Mouse (Mus musculus): ENCODE results near the gene Nos1. TPM values are rescaled to one million over a fixed set of nuclear protein-coding genes. Genes with fewer than 3 reads are reported as not detected.

Gene Nos1
- polyA plus RNA-seq, 1 experiment from 2014 or later, result 0.60 TPM

DNA sequence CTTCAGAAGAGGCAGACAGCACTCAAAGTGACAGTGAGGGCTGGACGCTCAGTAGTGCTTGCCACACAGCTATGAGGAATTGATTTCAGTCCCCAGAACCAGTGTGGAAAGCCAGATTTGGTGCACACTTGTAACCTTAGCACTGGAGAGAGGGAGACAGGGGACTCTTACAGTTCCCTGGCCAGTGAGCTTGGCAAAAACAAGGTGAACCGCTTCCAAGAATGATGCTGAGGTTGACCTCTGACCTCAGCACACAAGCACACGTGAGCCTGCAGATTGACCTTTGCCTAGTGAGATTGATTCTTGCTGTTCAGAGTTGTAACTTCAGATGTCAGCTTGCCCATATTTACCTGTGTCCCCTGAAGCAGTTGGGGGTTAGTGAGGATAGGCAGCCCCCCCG, 205.5 kb downstream of the Nos1 start:
- Histone ChIP-seq H3K4me3 (replicated peaks) (no peak overlapping the region), H3K9me3 (replicated peaks) (no peaks in the 10 kb centered on the region), H3K9ac (no peak overlapping the region), H3K27ac (replicated peaks) (no peak overlapping the region), H3K27me3 (no peaks in the 10 kb centered on the region), H3K4me1 (no peaks in the 10 kb centered on the region), H3K36me3 (peaks cover 76% of the 10 kb centered on the region), H3K4me2 (replicated peaks) (no peak overlapping the region)
- ATAC-seq (ENCODE audit: insufficient number of reproducible peaks, low FRiP score, low TSS enrichment, low read depth), result no peak
- WGBS, result 50% methylated on average over 4 of the region's 4 CpGs

DNA sequence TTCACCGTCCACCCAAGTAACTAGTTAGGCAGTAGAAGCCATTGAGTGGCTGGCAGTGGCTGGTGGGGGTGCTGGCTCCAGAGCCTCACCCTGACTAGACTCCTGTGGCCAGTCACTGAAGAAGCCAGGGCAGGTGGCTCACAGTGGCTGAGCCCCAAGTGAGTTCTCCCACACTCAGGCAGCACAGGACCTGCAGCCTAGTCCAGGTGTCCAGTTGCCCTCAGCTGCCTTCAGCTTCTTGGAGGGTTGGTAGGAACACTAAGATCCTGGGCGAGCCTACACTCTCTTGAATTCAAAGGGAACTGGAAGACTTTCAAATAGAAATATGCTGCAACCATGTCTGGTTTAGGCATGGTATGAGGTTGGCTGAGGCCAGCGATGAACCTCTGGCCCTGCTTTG, 207.1 kb downstream of the Nos1 start:
- peaks cover 85% of the 10 kb centered on the region for H3K36me3 ChIP-seq
- no peaks in the 10 kb centered on the region for H3K9me3 ChIP-seq (replicated peaks)
- ATAC-seq (ENCODE audit: insufficient number of reproducible peaks, low FRiP score, low TSS enrichment, low read depth), result no peak
- no peak overlapping the region for H3K4me2 ChIP-seq (replicated peaks)
- H3K27me3 ChIP-seq, result no peaks in the 10 kb centered on the region
- WGBS, result 87% methylated on average over 3 of the region's 3 CpGs
- no peak overlapping the region for H3K9ac ChIP-seq
- H3K4me1 ChIP-seq, result no peaks in the 10 kb centered on the region
- no peak overlapping the region for H3K4me3 ChIP-seq (replicated peaks)
- H3K27ac ChIP-seq (replicated peaks), result no peak overlapping the region

DNA sequence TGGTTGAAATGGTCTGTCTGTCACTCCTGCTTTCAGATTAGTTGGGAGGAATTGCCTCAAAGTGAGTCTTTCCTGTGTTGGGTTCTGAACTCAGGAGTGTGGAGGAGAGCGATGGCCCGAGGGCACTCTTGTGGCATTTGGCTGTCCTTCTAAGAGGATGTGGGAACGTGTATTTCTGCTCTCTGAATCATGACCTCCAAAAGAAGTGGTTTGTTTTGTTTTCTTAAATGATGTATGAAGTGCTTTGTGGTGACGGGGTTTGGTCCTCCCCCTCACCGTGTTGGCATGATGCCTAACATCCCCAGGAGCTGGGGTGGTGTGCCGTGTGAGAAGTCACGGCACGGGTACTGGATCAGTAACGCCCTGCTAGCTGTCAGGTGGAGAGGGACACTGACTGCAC, 207.5 kb downstream of the Nos1 start:
- Histone ChIP-seq H3K9ac (no peak overlapping the region), H3K4me3 (replicated peaks) (no peak overlapping the region), H3K4me1 (no peaks in the 10 kb centered on the region), H3K27ac (replicated peaks) (no peak overlapping the region), H3K9me3 (replicated peaks) (no peaks in the 10 kb centered on the region), H3K36me3 (peaks cover 85% of the 10 kb centered on the region), H3K27me3 (no peaks in the 10 kb centered on the region), H3K4me2 (replicated peaks) (no peak overlapping the region)
- WGBS, result 71% methylated on average over 9 of the region's 9 CpGs
- ATAC-seq (ENCODE audit: insufficient number of reproducible peaks, low FRiP score, low TSS enrichment, low read depth), result no peak

- Histone ChIP-seq H3K9me3 (replicated peaks) (no peaks in the 10 kb centered on the region), H3K27me3 (no peaks in the 10 kb centered on the region), H3K9ac (no peak overlapping the region), H3K4me3 (replicated peaks) (no peak overlapping the region), H3K27ac (replicated peaks) (no peak overlapping the region), H3K4me1 (no peaks in the 10 kb centered on the region), H3K4me2 (replicated peaks) (no peak overlapping the region), H3K36me3 (peaks cover 92% of the 10 kb centered on the region)
- ATAC-seq (ENCODE audit: insufficient number of reproducible peaks, low FRiP score, low TSS enrichment, low read depth), result no peak
- WGBS, result 83% methylated on average over 6 of the region's 6 CpGs
Measured at GRCm38 (mm10) chr5:117989773-117990172, 208.9 kb downstream of the Nos1 start.

DNA sequence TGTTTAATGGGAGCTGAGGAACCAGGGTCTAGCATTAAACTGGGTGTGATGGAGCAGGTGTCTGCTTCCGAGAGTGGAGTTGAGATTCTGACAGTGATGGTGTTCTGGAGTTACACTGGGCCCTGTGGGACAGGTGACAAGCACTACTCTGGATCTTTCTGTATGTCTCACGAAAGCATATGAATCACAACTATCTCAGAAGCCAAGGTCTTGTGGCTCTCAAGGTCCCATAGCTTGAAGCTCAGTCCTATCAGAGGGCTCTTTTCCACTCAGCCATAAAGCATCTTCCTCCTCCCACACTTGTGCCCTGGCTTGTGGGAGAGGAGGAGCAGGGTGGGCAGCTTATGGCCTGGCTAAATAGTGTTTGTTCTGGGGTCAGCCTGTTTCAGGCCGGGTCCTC, 210.1 kb downstream of the Nos1 start:
- Histone ChIP-seq H3K36me3 (peaks cover 99% of the 10 kb centered on the region), H3K9ac (no peak overlapping the region), H3K9me3 (replicated peaks) (no peaks in the 10 kb centered on the region), H3K27me3 (no peaks in the 10 kb centered on the region), H3K4me3 (replicated peaks) (no peak overlapping the region), H3K27ac (replicated peaks) (no peak overlapping the region), H3K4me1 (no peaks in the 10 kb centered on the region), H3K4me2 (replicated peaks) (no peak overlapping the region)
- ATAC-seq (ENCODE audit: insufficient number of reproducible peaks, low FRiP score, low TSS enrichment, low read depth), result no peak
- WGBS, result 82% methylated on average over 3 of the region's 3 CpGs

- Histone ChIP-seq H3K36me3 (peaks cover 98% of the 10 kb centered on the region), H3K9ac (no peak overlapping the region), H3K27ac (replicated peaks) (no peak overlapping the region), H3K9me3 (replicated peaks) (no peaks in the 10 kb centered on the region), H3K4me1 (no peaks in the 10 kb centered on the region), H3K4me2 (replicated peaks) (no peak overlapping the region), H3K4me3 (replicated peaks) (no peak overlapping the region), H3K27me3 (no peaks in the 10 kb centered on the region)
- ATAC-seq (ENCODE audit: insufficient number of reproducible peaks, low FRiP score, low TSS enrichment, low read depth), result no peak
- 94% methylated on average over 6 of the region's 6 CpGs for whole genome bisulfite sequencing
Measured at GRCm38 (mm10) chr5:117993550-117993949, 212.7 kb downstream of the Nos1 start.

- H3K36me3 ChIP-seq, result peaks cover 94% of the 10 kb centered on the region
Measured at GRCm38 (mm10) chr5:117995372-117995901, 214.6 kb downstream of the Nos1 start.

GRCm38 (mm10) chr5:117995911-117996310, 215.1 kb downstream of the Nos1 start:
- no peaks in the 10 kb centered on the region for H3K9me3 ChIP-seq (replicated peaks)

More at GRCm38 (mm10) chr5:117995372-117995901, 214.6 kb downstream of the Nos1 start:
- H3K4me3 ChIP-seq (replicated peaks), result no peak overlapping the region
- H3K9ac ChIP-seq, result no peak overlapping the region
- ATAC-seq (ENCODE audit: insufficient number of reproducible peaks, low FRiP score, low TSS enrichment, low read depth), result no peak
- H3K4me1 ChIP-seq, result no peaks in the 10 kb centered on the region
- WGBS, result 83% methylated on average over 8 of the region's 8 CpGs
- no peak overlapping the region for H3K4me2 ChIP-seq (replicated peaks)
- H3K27ac ChIP-seq (replicated peaks), result no peak overlapping the region
- no peaks in the 10 kb centered on the region for H3K9me3 ChIP-seq (replicated peaks)
- H3K27me3 ChIP-seq, result no peaks in the 10 kb centered on the region

DNA sequence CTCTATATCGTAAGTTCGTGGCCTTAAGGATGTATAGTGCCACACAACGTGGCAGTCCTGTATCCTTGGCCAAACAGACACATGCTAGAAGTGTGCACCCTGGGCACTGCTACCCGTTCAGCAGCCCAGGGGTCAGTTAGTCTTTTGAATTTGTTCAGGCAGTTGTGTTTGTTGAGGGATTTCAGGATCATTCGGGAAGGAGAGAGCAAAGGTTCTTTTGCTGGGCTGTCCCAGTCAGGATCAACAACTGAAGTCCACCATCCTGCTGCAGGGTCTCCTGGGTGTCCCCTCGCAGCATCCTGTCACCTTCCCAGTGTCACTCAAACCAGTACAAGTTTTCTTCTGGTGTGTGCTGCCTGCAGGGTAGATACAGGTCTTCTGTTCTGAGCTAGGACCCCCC, 215.7 kb downstream of the Nos1 start:
- Histone ChIP-seq H3K4me1 (no peaks in the 10 kb centered on the region), H3K9ac (no peak overlapping the region), H3K4me2 (replicated peaks) (no peak overlapping the region), H3K36me3 (peaks cover 93% of the 10 kb centered on the region), H3K9me3 (replicated peaks) (no peaks in the 10 kb centered on the region), H3K27ac (replicated peaks) (no peak overlapping the region), H3K4me3 (replicated peaks) (no peak overlapping the region), H3K27me3 (no peaks in the 10 kb centered on the region)
- no peak for ATAC-seq (ENCODE audit: insufficient number of reproducible peaks, low FRiP score, low TSS enrichment, low read depth)
- 82% methylated on average over 6 of the region's 6 CpGs for WGBS

More at GRCm38 (mm10) chr5:117995911-117996310, 215.1 kb downstream of the Nos1 start:
- no peak overlapping the region for H3K9ac ChIP-seq
- H3K4me1 ChIP-seq, result no peaks in the 10 kb centered on the region
- H3K27ac ChIP-seq (replicated peaks), result no peak overlapping the region
- no peak for ATAC-seq (ENCODE audit: insufficient number of reproducible peaks, low FRiP score, low TSS enrichment, low read depth)
- H3K36me3 ChIP-seq, result peaks cover 94% of the 10 kb centered on the region
- H3K4me2 ChIP-seq (replicated peaks), result no peak overlapping the region
- H3K4me3 ChIP-seq (replicated peaks), result no peak overlapping the region
- 88% methylated on average over 6 of the region's 6 CpGs for WGBS
- no peaks in the 10 kb centered on the region for H3K27me3 ChIP-seq

DNA sequence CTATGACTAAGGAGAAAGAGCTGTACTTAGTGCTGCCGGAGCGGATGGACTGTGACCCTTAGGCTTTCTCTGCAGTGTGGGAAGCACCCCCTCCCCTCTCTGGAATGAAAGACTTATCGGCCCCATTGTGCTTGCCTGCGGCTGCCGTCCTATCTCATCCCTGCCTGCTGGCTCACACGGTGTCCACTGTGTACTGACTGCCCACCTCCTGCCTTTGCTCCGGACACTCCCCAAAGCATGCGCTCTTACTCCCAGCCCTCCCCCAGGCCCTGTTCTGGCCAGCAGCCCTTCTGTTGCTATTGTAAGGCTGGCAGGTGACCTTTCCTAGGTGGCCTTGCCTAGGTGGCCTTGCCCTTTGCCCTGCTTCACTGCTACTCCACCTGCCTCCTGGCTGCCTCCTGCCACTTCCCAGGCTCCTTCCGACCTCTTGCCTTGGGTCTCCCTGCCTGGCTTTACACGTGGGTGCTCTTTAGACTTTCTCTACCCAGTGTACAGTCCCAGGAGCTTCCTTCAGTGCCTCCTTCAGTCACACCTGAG, 216.7 kb downstream of the Nos1 start:
- H3K4me2 ChIP-seq (replicated peaks), result no peak overlapping the region
- 62% methylated on average over 10 of the region's 10 CpGs for WGBS
- peaks cover 93% of the 10 kb centered on the region for H3K36me3 ChIP-seq
- no peak overlapping the region for H3K9ac ChIP-seq
- ATAC-seq (ENCODE audit: insufficient number of reproducible peaks, low FRiP score, low TSS enrichment, low read depth), result no peak
- H3K27ac ChIP-seq (replicated peaks), result no peak overlapping the region
- H3K27me3 ChIP-seq, result no peaks in the 10 kb centered on the region
- H3K9me3 ChIP-seq (replicated peaks), result no peaks in the 10 kb centered on the region
- H3K4me1 ChIP-seq, result no peaks in the 10 kb centered on the region
- no peak overlapping the region for H3K4me3 ChIP-seq (replicated peaks)

GRCm38 (mm10) chr5:117999061-117999460, 218.2 kb downstream of the Nos1 start:
- Histone ChIP-seq H3K4me2 (replicated peaks) (no peak overlapping the region), H3K4me1 (no peaks in the 10 kb centered on the region), H3K9me3 (replicated peaks) (no peaks in the 10 kb centered on the region), H3K9ac (no peak overlapping the region), H3K36me3 (peaks cover 93% of the 10 kb centered on the region), H3K27ac (replicated peaks) (no peak overlapping the region), H3K4me3 (replicated peaks) (no peak overlapping the region), H3K27me3 (no peaks in the 10 kb centered on the region)
- 40% methylated on average over 7 of the region's 7 CpGs for WGBS
- ATAC-seq (ENCODE audit: insufficient number of reproducible peaks, low FRiP score, low TSS enrichment, low read depth), result no peak

DNA sequence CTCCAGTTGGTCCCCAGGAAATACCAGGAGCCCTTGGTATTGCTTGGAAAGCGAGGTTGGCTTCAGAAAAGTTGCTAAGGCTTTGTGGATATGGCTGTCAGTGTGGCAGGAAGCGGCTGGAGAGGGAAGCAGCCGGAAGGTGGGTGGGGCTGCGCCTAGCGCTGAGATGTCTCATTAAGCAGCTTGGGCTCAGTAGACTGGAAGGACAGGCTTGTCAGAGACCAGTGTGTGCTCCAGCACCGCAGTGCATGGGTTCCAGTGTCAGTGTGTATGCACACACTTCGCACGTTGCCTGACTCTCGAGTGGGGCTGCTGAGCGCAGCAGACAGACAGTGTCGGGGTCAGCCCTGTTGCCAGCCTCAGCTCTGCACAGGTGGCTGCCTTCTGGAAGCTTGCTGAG, 218.8 kb downstream of the Nos1 start:
- no peak overlapping the region for H3K9ac ChIP-seq
- 70% methylated on average over 11 of the region's 11 CpGs for WGBS
- H3K9me3 ChIP-seq (replicated peaks), result no peaks in the 10 kb centered on the region
- H3K27ac ChIP-seq (replicated peaks), result no peak overlapping the region
- no peak overlapping the region for H3K4me2 ChIP-seq (replicated peaks)
- no peak overlapping the region for H3K4me3 ChIP-seq (replicated peaks)
- ATAC-seq (ENCODE audit: insufficient number of reproducible peaks, low FRiP score, low TSS enrichment, low read depth), result no peak
- peaks cover under 1% of the 10 kb centered on the region; the same call in 1 of the 2 replicates for H3K4me1 ChIP-seq
- H3K36me3 ChIP-seq, result peaks cover 92% of the 10 kb centered on the region
- H3K27me3 ChIP-seq, result no peaks in the 10 kb centered on the region

All from embryonic facial prominence, embryonic 15.5 days (tissue).